Mouse (Mus musculus): ENCODE measurements around the gene Stx18.

The Stx18 gene

DNA sequence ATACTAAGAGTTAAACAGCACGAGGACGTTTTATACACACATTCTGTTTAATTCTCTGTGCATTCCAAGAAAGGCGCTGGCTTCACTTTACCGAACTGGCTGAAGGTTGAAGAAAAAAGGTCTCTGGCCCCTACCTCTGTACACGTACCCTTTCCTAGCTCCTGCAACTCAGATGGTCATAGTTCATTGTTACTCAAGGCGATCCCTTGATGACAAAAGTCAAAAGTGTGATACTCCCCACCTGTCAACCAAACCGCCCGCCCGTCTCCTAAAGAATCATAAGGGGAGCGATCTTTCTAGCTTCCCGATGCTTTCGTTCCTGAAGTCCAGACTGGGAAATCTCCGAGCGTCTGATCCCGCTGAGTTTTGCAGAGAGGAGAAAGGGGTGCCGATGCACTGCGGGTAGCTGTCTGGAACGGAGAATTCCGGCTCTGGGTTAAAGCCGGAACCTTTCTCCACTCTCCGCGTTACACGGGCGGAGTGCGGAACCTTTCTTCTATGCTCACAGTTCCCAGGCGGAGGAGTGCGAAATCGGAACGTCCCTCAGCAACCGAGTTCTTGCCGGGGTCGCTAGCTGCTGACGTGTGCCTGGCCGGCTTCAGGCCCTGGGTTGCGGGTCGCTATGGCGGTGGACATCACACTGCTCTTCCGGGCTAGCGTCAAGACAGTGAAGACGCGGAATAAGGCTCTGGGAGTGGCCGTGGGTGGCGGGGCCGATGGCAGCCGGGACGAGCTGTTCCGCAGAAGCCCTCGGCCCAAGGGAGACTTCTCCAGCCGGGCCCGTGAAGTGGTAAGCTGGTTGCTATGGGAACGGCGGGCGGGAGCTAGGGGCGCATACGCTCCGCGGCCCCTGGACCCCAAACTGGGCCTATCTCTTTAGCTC is at the start of gene Stx18:
Gene Stx18, plus strand, starts transcription at position 33 of the 883 bp plus-strand sequence.
- peak; percentile 81 for DNase-seq

- DNase-seq = no peak
Observed at GRCm38 (mm10) chr5:37992346-37992745, 46.2 kb upstream of the Stx18 start.

DNA sequence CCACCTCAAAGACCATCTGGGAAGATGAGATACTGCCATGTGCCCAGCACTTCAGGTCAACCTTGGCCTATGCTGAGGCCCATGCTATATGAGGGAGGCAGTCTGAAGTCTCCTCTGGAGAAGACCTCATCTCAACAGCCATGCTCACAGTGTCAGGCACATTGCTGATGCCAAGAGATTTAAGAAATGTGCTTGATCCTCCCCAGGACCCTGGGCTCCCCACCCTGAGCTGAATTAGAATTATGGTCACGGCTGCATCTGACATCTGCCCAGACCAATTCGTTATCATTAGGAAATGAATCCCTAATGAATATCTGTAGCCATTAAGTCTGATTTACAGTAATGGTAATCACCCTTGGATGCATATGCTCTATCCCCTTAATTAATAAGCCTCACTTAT is 39.7 kb upstream of the Stx18 start:
- no peak for DNase-seq

DNA sequence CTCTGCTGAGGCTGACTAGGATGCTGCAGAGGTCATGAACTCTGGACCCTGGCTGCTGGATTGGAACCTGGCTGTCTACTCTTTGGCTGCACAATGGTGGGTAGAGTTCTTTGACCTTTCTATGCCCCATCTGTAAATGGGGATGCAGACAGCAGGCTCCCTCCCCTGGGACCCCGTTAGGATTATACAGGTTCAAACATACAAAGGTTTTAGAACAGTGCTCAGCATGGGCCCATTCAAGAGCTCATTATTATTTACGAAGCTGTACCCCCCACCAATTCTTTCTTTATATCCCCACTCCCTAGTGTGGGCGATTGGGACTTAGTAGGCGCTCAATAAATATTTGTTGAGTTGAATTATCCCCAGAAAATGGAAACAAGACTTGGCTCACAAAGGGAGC is 36.0 kb upstream of the Stx18 start:
- DNase-seq = no peak

DNA sequence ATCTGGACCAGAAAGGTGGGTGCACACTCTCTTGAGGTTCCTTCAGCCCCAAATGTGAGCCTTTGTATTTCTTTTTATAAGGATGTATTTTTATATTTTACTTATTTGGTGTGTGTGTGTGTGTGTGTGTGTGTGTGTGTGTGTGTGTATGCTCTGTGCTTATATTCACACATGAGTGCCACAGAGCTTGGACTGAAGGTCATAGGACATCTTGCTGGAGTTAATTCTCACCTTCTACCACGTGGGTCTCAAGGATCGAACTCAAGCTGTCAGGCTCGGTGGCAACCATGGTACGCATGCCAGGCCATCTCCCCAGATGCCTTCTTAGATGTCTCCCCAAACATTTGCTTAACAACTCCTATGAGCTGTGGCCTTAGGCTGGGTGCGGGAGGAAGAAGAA is 33.8 kb upstream of the Stx18 start:
- DNase-seq = no peak

DNA sequence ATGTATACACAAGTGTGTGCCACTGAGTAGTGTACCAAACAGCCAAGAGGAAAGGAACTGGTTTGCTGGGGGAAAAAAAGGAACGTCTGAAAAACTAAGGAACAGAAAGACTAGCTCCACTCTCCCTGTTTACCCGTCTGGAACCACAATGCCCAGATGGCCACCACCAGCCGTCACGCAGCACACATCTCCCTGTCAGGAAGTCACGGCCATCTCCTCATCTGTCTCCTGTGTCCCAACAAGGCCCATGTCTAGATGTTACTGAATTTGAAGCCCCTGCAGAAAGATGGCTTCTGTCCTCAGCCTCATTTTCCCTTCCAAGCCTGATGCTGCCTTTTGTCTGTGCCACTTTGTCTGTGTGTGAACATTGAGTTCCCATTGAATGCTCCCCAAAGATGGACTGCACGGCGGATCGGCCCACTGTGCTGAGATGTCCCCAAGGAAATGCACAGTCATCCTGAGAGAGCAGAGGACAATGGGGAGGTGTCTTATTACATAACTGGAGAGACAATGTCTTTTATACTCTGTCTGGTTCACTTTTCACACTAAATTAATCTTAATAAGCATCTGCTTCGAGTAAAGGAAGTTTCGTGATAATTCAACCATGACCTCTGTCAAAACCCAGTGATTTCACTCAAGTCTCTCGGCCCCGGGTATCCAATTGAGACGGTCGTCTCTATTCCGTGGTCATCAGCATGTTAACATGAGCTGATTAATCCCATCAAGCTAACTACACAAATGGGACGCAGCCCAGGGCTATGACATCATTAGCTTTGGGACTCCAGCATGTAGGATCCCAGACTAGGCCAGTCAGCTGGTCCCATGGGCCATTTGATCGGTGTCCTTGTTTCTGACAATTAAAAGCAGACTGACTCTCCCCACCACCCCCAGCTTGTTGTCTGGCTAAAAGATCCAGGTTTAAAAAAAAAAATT is 31.9 kb upstream of the Stx18 start:
- no peak for DNase-seq

- DNase-seq = no peak
Observed at GRCm38 (mm10) chr5:38009071-38009470, 29.5 kb upstream of the Stx18 start.

DNA sequence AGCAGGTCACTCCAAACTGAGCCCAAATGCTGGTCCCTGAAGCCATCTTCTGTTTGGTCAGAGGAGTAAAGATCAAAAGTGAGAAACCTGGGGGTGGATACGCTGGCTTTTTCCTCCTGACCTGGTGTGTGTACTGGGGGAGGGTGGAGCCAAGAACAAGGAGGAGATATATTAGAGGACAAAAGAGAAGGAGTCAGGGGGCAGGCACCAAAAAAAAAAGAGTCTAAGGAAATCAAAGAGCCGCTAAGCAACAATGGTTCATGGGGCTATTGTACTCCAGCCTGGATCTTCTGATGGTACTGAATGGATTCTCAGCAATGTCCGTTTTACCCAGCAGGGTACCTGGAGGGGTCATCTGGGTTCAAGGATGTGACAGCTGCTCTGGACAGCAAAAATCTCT is 23.6 kb upstream of the Stx18 start:
- no peak for DNase-seq

- no peak for DNase-seq
Observed at GRCm38 (mm10) chr5:38016945-38017344, 21.6 kb upstream of the Stx18 start.

- DNase-seq = no peak
Observed at GRCm38 (mm10) chr5:38027656-38028055, 10.9 kb upstream of the Stx18 start.

DNA sequence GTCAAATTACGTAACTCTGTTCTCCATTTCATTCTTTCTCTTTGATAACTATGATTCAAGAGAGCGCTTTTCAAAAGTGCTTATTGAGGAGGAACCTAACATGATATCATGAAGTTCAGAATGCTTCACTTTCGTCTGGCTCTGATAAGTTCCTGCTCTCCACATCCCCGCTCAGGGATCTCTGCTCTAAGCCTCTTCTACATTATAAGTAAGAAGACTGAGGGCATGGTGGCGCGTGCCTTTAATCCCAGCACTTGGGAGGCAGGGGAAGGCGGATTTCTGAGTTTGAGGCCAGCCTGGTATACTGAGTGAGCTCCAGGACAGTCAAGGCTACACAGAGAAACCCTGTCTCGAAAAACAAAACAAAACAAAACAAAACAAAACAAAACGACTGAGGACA is 268 bp upstream of the Stx18 start:
- peak; percentile 12 for DNase-seq

- peak; percentile 2 for DNase-seq
Observed at GRCm38 (mm10) chr5:38039796-38040195, 1.3 kb downstream of the Stx18 start.

- no peak for DNase-seq
Observed at GRCm38 (mm10) chr5:38044923-38045322, 6.4 kb downstream of the Stx18 start.

DNA sequence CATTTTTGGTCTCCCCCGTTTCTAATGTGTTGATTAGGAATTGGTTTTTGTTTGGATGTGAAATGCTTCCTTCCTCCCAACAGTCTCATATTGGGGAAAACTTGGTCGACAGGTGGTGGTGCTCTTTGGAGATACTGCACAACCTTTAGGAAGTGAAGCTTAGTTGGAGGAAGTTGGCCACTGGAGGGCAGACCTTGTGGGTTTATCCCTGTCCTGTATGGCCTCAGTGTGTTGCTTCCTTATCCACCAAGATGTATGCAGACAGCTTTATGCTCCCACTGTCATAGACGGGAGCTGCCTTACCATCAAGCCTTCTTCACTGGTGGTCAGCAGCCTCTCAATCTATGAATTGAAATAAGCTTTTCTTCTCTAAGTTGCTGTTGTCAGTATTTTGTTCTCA is 9.6 kb downstream of the Stx18 start:
- DNase-seq = no peak

DNA sequence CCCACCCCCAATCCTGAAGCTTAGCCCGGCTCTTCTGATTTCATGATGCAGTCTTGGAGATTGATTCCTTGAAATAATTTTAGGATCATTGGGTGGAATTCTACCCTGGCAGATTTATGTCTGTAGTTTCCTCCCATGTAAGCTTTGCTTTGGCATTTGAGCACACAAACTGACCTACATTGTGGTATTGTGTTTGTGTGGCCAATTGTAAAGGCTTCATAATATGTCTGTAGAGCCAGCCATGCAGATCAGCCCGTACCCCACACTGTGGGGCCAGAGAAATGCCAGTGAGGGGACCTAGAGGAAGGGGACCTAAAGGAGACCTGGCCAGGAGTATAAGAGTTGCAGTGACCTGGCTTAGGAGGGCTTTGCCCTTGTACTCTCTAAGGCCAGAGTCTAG is 22.5 kb downstream of the Stx18 start:
- no peak for DNase-seq

- DNase-seq = no peak
Observed at GRCm38 (mm10) chr5:38062709-38063108, 24.2 kb downstream of the Stx18 start.

GRCm38 (mm10) chr5:38063339-38063738 is 24.8 kb downstream of the Stx18 start:
- DNase-seq = no peak

DNA sequence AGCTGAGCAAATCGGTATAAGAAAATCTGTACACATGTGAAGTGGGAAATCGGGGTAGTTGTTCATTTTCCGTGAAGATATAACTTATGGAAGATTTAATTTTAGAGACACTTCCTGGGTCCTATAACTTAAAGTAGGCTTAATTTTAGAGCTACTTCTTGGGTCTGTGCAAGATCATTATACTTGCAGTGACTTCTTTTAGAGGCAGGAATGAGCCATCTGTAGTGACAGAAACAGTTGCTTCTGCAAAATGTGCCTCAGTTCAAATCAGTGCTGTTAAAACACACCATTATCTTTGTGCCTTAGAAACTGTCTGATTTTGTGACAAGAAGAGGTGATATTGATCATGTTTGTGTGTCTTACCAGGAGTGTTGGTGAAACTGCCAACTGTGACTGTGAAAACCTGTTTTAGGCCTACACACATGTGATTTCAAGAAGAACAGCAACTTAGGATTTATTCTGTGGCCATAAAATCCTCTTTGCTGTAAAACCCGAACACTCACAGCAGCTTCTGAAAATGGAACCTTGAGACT is 25.6 kb downstream of the Stx18 start:
- no peak for DNase-seq

GRCm38 (mm10) chr5:38064701-38065100 is 26.2 kb downstream of the Stx18 start:
- no peak for DNase-seq

DNA sequence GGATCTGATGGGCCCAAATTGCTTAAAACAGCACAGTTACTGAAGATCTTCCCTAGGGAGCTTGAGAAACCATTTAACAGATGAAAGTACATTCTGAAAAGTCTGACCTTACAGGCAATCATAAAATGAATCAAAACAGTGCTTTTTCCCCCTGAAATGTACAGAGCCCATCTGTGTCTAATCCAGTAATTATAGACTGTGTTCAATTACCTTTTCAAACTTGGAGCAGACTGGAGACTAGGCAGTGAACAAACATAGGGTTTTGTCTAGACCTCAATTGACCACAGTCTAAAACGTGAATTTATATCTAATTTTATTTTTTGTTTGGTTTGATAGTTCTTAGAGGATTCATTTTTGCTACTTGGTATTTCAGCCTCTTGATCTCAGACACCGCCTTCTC is 26.9 kb downstream of the Stx18 start:
- no peak for DNase-seq

DNA sequence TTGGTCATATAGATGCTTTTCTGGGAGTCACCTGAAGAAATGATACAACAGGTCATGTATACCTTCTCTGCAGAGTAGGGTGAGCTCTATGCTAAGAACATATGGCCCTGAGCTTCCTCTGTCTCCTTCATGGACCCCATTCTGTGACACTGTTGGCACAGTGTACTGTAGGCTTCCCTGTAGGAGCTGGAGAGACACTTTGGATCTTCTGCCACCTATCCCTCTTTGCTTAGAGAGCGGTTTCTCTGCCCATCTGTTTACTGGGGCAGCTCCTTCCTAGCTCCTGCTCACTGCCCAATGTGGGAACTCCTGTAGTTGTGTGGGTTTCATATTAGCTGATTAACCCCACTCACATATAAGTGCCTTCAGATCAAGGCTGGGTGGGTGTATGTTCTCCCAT is 28.1 kb downstream of the Stx18 start:
- peak; percentile 52 for DNase-seq

- DNase-seq = no peak
Observed at GRCm38 (mm10) chr5:38076326-38076725, 37.8 kb downstream of the Stx18 start.

DNA sequence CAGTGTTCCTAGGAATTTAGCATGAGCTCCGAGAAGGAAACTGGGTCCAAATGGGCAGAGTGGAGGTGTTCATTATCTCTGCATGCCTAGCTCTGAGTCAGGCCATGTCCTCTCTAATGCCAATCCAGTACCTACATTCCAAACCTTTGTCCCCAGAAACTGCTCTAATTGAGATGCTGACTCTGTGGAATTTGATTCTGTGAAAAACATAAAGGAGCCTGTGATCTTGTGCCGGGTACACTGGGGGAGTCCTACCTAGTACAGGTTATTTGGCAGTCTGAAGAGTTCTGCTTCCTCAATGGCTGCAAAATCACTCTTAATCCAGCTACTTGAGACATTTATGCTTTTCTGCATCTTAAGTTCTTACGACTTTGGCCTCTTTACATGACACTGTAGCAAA is 40.0 kb downstream of the Stx18 start:
- no peak for DNase-seq

DNA sequence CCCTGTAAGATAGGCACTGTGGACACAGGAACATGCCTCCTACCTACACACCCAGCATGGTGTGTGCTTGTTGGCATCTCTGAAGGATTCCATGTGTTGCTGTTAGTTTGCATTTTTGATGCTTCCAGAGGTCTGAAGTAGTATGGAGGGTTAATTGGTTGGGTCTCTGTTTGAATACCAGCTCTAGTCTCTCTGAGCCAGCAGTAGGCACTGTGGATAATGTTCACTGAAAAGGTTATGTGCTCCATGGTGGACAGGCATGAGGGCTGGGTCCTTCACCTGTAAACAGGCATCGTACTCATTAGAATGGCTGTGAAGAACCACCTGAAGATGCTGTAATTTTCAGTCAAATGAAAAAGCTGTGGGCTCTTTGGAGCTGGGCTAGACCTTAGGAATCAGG is 41.9 kb downstream of the Stx18 start:
- DNase-seq = no peak
